Mouse (Mus musculus): ENCODE results near the gene Kcnmb1.

- TF ChIP-seq CTCF (IDR thresholded peaks at IDR 0.05; ENCODE audit: insufficient read depth, low read length) (no peak), POLR2A (IDR thresholded peaks at IDR 0.05; ENCODE audit: borderline replicate concordance, extremely low read depth, low read depth, low read length) (no peak)
Measured at GRCm38 (mm10) chr11:33939456-33940113, 23.2 kb upstream of the Kcnmb1 start.

Data from lung, adult 2 months (tissue).